Mouse (Mus musculus) stomach, embryonic 15.5 days (tissue): ENCODE results near the gene Zfp518b. TPM values are rescaled to one million over a fixed set of nuclear protein-coding genes. Genes with fewer than 3 reads are reported as not detected.

Experiments
- ATAC-seq: fragments of 200-750 bp; cut with Nextera tagmentation; 2 replicates; pipeline ENCODE4 v1.8.0; 2017; ENCODE audit warnings: low read depth, moderate number of reproducible peaks, moderate TSS enrichment; ENCODE audit not compliant: insufficient read depth, low FRiP score
- H3K27ac ChIP-seq: fragments of 300-500 bp; sonication (generic); 2 replicates; pipeline ENCODE4 v1.5.1; 2015; ENCODE audit warnings: mild to moderate bottlenecking, inconsistent platforms
- H3K27me3 ChIP-seq: fragments of 300-500 bp; sonication (generic); replicated peaks from 2 replicates; pipeline ENCODE4 v1.6.1; 2015; ENCODE audit warnings: inconsistent platforms
- H3K36me3 ChIP-seq: fragments of 300-500 bp; sonication (generic); 2 replicates; pipeline ENCODE4 v1.6.1; 2015; ENCODE audit warnings: inconsistent platforms
- H3K4me1 ChIP-seq: fragments of 300-500 bp; sonication (generic); 2 replicates; pipeline ENCODE4 v1.6.1; 2015; ENCODE audit warnings: inconsistent platforms
- H3K4me2 ChIP-seq: fragments of 300-500 bp; sonication (generic); 2 replicates; pipeline ENCODE4 v1.6.1; 2015; ENCODE audit warnings: mild to moderate bottlenecking, inconsistent platforms
- H3K4me3 ChIP-seq: fragments of 300-500 bp; sonication (generic); replicated peaks from 2 replicates; pipeline ENCODE4 v1.5.1; 2015; ENCODE audit warnings: inconsistent platforms
- H3K9ac ChIP-seq: fragments of 300-500 bp; sonication (generic); 2 replicates; pipeline ENCODE4 v1.6.1; 2015; ENCODE audit warnings: inconsistent platforms
- H3K9me3 ChIP-seq: fragments of 300-500 bp; sonication (generic); 2 replicates; pipeline ENCODE4 v1.6.1; 2016; ENCODE audit warnings: inconsistent platforms
- WGBS: fragments of 180-500 bp; shearing (Covaris S2); methylation state at CpG from one replicate; pipeline ENCODE4 v1.1.7; 2015; 5-methylcytosine and 5-hydroxymethylcytosine counted together
- polyA plus RNA-seq: library from polyadenylated mRNA; unstranded; fragments of >200 nt; fragmentation: Nextera tagmentation; extraction: Ambion mirVana; gene quantifications from 2 replicates; pipeline ENCODE4 v1.2.1, GENCODE M21; 2015

Zfp518b gene
- polyA plus RNA-seq, 1 experiment from 2014 or later: 13.2 TPM

- Histone ChIP-seq H3K4me3 (no peak overlapping the region), H3K9ac (no peak overlapping the region), H3K27me3 (no peaks in the 10 kb centered on the region), H3K4me2 (no peak overlapping the region), H3K27ac (no peak overlapping the region), H3K9me3 (no peaks in the 10 kb centered on the region), H3K4me1 (no peaks in the 10 kb centered on the region), H3K36me3 (no peaks in the 10 kb centered on the region)
- no peak for ATAC-seq
- WGBS: 51% methylated on average over 3 of the region's 3 CpGs
Observed at GRCm38 (mm10) chr5:38626883-38627282, 57.7 kb downstream of the Zfp518b start.

- Histone ChIP-seq H3K4me1 (no peaks in the 10 kb centered on the region), H3K4me2 (no peak overlapping the region), H3K36me3 (no peaks in the 10 kb centered on the region), H3K9ac (no peak overlapping the region), H3K4me3 (no peak overlapping the region), H3K27me3 (no peaks in the 10 kb centered on the region), H3K27ac (no peak overlapping the region), H3K9me3 (no peaks in the 10 kb centered on the region)
- 30% methylated on average over 5 of the region's 5 CpGs for WGBS
- ATAC-seq: no peak
Observed at GRCm38 (mm10) chr5:38620783-38621182, 63.8 kb downstream of the Zfp518b start.

GRCm38 (mm10) chr5:38618908-38619307, 65.7 kb downstream of the Zfp518b start:
- H3K4me3 ChIP-seq: no peak overlapping the region
- 40% methylated on average over 3 of the region's 3 CpGs for WGBS
- ATAC-seq: no peak
- no peak overlapping the region for H3K27ac ChIP-seq
- H3K9me3 ChIP-seq: no peaks in the 10 kb centered on the region
- H3K9ac ChIP-seq: no peak overlapping the region
- no peaks in the 10 kb centered on the region for H3K36me3 ChIP-seq
- H3K27me3 ChIP-seq: no peaks in the 10 kb centered on the region
- H3K4me2 ChIP-seq: no peak overlapping the region
- no peaks in the 10 kb centered on the region for H3K4me1 ChIP-seq

Other genes starting within 250 kb of the Zfp518b start
- 0.86 and 1.6 TPM in 2 replicates for gene Slc2a9, start 181.7 kb downstream of the Zfp518b start, polyA plus RNA-seq
- gene Wdr1, start 121.6 kb downstream of the Zfp518b start, polyA plus RNA-seq: 227 TPM in 2 replicates
- 0.24 and 0.30 TPM in 2 replicates for gene Clnk, start 192.0 kb upstream of the Zfp518b start, polyA plus RNA-seq